Mouse (Mus musculus) lung, adult 18-20 months (tissue): Measurements from ENCODE around the gene Baz1b.

Source experiments
- DNase-seq, 2 experiments: peaks; one replicate each; pipeline ENCODE4 v3.0.0; 2022; ENCODE audit warnings: mixed read lengths in 2 of 2

The Baz1b gene

GRCm38 (mm10) chr5:135241474-135241873 is 54.4 kb downstream of the Baz1b start:
- DNase-seq = no peak

- DNase-seq = no peak
Measured at GRCm38 (mm10) chr5:135242136-135242535, 55.1 kb downstream of the Baz1b start.

- DNase-seq = no peak
Measured at GRCm38 (mm10) chr5:135242608-135243007, 55.5 kb downstream of the Baz1b start.

- no peak for DNase-seq
Measured at GRCm38 (mm10) chr5:135243166-135243565, 56.1 kb downstream of the Baz1b start.

- no peak for DNase-seq
Measured at GRCm38 (mm10) chr5:135246531-135246930, 59.5 kb downstream of the Baz1b start.

GRCm38 (mm10) chr5:135247337-135247736 is 60.3 kb downstream of the Baz1b start:
- DNase-seq = no peak

GRCm38 (mm10) chr5:135248956-135249676 is 62.1 kb downstream of the Baz1b start:
- DNase-seq = no peak

- DNase-seq = no peak
Measured at GRCm38 (mm10) chr5:135250186-135251078, 63.4 kb downstream of the Baz1b start.

- DNase-seq = peak; percentile 70 to 72
Measured at GRCm38 (mm10) chr5:135251079-135251454, 64.0 kb downstream of the Baz1b start, which contains the start of gene Fzd9. Gene Fzd9, minus strand, starts transcription at chr5:135251230.

GRCm38 (mm10) chr5:135253741-135254401 is 66.8 kb downstream of the Baz1b start:
- no peak for DNase-seq

- no peak for DNase-seq
Measured at GRCm38 (mm10) chr5:135256166-135256565, 69.1 kb downstream of the Baz1b start.

GRCm38 (mm10) chr5:135257559-135257958 is 70.5 kb downstream of the Baz1b start:
- no peak for DNase-seq

- DNase-seq = no peak
Measured at GRCm38 (mm10) chr5:135258280-135259150, 71.5 kb downstream of the Baz1b start.

- peak; percentile 47 to 60 for DNase-seq
Measured at GRCm38 (mm10) chr5:135263866-135264503, 76.9 kb downstream of the Baz1b start.

- peak in 1 of 2 experiments; percentile 41 for DNase-seq
Measured at GRCm38 (mm10) chr5:135264548-135264947, 77.5 kb downstream of the Baz1b start.

GRCm38 (mm10) chr5:135269451-135269850 is 82.4 kb downstream of the Baz1b start:
- DNase-seq = no peak

GRCm38 (mm10) chr5:135270361-135270760 is 83.3 kb downstream of the Baz1b start:
- DNase-seq = no peak

GRCm38 (mm10) chr5:135271563-135272165 is 84.6 kb downstream of the Baz1b start:
- no peak for DNase-seq

GRCm38 (mm10) chr5:135274663-135275396 is 87.8 kb downstream of the Baz1b start:
- no peak for DNase-seq

GRCm38 (mm10) chr5:135276597-135276996 is 89.5 kb downstream of the Baz1b start:
- no peak for DNase-seq

GRCm38 (mm10) chr5:135280226-135280625 is 93.2 kb downstream of the Baz1b start:
- DNase-seq = no peak
